Mouse (Mus musculus) ES-E14 (cell line): ENCODE measurements at regions not wholly inside any gene's neighbourhood (a gene's known extent, or its start where the extent isn't known, plus 50 kb on each side); places are given as distances from the start of the nearest gene placed in this dataset.

Source experiments
- CHD2 ChIP-seq: IDR thresholded peaks from 2 replicates; pipeline ENCODE4 v1.6.1; 2014; ENCODE audit warnings: mild to moderate bottlenecking, low read depth, low read length, inconsistent platforms
- HCFC1 ChIP-seq: IDR thresholded peaks from 2 replicates; pipeline ENCODE4 v1.6.1; 2012; ENCODE audit warnings: low read length, inconsistent platforms, borderline replicate concordance; ENCODE audit not compliant: insufficient read depth
- MAFK ChIP-seq: IDR thresholded peaks from 2 replicates; pipeline ENCODE4 v1.6.1; 2014; ENCODE audit warnings: mild to moderate bottlenecking, low read depth, low read length, inconsistent platforms; ENCODE audit not compliant: insufficient read depth
- ZC3H11A ChIP-seq: IDR thresholded peaks from 2 replicates; pipeline ENCODE4 v1.6.1; 2012; ENCODE audit warnings: low read depth, mild to moderate bottlenecking, inconsistent platforms, low read length, borderline replicate concordance
- ZNF384 ChIP-seq: IDR thresholded peaks from 2 replicates; pipeline ENCODE4 v1.6.1; 2012; ENCODE audit warnings: low read depth, low read length, inconsistent platforms

DNA sequence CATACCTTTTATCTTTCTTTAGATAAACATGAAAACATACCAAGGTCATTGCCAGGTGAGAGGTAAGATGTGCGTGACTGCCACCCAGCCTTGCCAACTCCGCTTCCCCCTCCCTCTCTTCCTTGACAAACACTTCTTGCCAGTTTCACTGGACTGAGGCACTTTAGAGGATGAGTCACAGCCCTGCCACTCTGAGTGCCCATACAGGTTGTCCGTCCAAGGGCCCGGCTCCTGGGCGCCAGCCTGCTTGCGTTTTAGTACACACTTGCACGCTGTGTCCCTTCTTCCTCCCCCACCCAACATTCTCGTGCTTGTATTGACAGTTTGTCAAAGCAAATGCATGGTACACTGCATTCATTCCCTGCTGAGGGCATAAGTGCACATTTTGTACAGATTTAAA is 1151.7 kb upstream of the 4930412O13Rik start:
- TF ChIP-seq ZC3H11A, result no peak
- no peak for TF ChIP-seq CHD2
- no peak for TF ChIP-seq MAFK
- TF ChIP-seq HCFC1, result no peak
- no peak for TF ChIP-seq ZNF384
